Mouse (Mus musculus) G1E-ER4 (cell line): ENCODE results near the gene Trim67. TPM values are rescaled to one million over a fixed set of nuclear protein-coding genes. Genes with fewer than 3 reads are reported as not detected.

Experiments used
- GATA1 ChIP-seq: IDR thresholded peaks from one replicate; pipeline ENCODE4 v1.8.0; 2012; ENCODE audit warnings: low read length, inconsistent platforms
- polyA plus RNA-seq: library from polyadenylated mRNA; stranded (reverse); fragments of >175 nt; gene quantifications from 2 replicates; pipeline ENCODE4 v1.2.3, GENCODE M21; 2012

Trim67 gene
- polyA plus RNA-seq, 1 experiment, result not detected

DNA sequence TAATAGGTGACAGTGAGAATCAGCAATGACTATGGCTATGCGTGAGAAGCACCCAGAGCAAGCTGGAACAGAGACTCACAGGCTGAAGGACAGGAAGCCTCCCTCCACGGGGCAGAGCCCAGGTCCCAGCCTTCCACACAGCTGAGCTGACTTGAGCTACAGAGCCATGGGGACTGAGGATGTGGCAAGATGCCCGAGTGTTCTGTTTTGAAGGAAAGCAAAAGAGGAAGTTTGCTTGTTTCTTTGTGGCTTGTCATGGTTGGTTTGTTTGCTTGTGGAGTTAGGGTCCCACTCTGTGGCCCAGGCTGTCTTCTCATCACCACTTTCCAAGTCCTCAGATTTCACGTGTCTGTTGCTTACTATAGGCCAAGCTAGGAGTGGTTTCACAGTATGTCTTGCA lies 2.2 kb upstream of the Trim67 start:
- TF ChIP-seq GATA1, result no peak

- TF ChIP-seq GATA1, result no peak
These were observed 1.1 kb upstream of the Trim67 start for GRCm38 (mm10) chr8:124791751-124792150.

DNA sequence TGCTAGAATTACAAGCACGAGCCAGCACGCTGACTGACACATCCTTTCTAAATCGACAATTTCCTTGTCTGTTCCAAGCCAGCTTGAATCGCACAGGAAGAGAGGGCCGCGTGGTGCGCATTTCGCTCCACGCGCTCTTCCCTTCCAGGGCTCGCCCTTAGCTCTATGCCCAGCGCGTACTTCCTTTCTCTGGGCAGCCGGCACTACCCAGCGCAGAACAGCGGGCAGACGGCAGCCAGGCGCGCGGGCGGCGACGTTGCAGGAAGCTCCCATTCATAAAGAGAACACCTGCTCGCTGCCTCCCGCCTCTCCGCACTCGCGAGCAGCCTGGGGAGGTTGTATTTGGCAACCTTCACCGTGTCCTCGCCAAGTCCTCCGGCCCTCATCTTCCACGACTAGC lies 706 bp upstream of the Trim67 start:
- no peak for TF ChIP-seq GATA1

DNA sequence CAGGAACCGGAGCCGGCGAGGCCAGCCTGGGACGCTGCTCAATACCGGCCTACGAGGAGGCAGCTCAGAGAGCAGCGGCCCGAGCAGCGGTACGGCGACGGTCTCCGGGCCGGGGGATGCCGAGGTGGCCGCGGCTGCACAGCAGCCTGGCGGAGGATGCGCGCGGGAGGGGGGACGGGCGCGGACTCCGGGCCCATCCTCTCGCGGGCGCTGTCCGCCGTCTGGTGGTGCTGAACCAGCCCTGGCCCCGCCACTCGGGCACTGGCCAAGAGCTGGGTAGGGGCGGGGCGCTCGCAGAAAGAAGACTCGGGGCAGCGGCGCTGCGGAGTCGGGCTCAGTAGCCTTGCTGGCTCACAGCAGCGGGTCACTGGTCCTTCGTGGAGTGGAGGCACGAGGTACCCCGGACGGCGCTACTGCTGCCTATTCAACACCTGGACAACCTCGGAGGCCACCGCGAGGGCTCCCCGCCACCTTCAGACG lies 320 bp downstream of the Trim67 start:
- TF ChIP-seq GATA1, result no peak

GRCm38 (mm10) chr8:124793661-124794485 lies 981 bp downstream of the Trim67 start:
- TF ChIP-seq GATA1, result no peak

- no peak for TF ChIP-seq GATA1
These were observed 1.5 kb downstream of the Trim67 start for GRCm38 (mm10) chr8:124794486-124794780.

- TF ChIP-seq GATA1, result no peak
These were observed 3.0 kb downstream of the Trim67 start for GRCm38 (mm10) chr8:124795781-124796488.

DNA sequence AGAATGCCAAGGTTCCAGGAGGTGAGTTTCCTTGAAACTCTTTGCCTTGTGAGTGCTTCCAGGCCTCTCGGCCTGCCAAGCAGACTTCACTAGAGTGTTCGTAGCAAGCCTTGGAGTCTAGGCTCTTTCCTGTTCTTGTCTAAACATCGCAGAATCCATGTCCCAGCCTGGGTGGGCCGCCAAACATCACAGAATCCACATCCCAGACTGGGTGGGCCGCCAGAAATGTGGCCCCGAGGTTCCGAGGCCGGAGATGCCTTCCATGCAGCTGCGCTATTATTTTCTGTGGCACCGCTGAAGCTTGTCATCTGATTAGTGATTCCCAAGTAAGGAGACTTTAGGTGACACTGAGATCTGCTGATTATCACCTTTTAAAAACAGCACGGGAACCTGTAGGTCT lies 7.7 kb downstream of the Trim67 start:
- no peak for TF ChIP-seq GATA1

DNA sequence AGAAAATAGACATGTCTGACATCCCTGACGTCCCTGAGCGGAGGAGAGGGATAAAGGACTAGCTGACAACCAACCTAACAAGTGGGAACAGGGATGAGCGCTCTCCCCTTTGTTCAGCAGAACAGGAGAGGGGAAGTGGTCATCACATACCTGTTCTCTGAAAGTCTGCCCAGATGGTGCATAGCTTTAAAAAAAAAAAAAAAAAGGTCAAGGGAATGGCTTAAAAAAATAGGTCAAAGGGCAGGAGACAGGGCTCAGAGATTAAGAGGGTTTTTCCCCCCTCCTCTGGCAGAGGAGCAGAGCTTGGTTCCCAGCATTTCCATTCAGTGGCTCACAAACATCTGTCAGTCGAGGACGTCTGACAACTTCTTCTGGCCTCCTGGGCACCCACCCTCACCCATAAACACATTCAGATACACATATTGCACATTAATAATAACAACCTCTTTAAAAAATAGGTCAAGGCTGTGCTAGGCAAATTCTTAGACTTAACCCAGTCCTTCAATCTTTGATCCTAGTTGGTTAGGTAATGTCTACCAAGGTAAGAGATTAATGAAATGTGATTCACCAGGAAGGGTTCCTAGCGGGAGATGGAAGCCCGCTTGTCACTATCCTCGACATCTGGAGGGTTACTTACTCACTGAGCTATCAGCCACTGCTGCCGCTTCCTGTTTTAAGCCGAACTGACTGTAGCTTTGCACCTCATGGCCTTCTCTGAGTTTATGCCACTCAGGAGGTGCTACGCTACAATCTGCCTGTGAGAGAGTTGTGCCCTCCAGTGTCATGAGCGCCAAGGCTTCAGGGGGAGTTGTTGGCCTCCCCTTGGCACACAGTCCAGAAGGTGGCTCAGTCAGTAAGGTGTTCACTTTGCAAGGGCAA lies 11.2 kb downstream of the Trim67 start:
- TF ChIP-seq GATA1, result no peak

GRCm38 (mm10) chr8:124805990-124806389 lies 13.1 kb downstream of the Trim67 start:
- no peak for TF ChIP-seq GATA1

- TF ChIP-seq GATA1, result no peak
These were observed 16.5 kb downstream of the Trim67 start for GRCm38 (mm10) chr8:124809419-124809818.

- no peak for TF ChIP-seq GATA1
These were observed 17.2 kb downstream of the Trim67 start for GRCm38 (mm10) chr8:124810056-124810610.

DNA sequence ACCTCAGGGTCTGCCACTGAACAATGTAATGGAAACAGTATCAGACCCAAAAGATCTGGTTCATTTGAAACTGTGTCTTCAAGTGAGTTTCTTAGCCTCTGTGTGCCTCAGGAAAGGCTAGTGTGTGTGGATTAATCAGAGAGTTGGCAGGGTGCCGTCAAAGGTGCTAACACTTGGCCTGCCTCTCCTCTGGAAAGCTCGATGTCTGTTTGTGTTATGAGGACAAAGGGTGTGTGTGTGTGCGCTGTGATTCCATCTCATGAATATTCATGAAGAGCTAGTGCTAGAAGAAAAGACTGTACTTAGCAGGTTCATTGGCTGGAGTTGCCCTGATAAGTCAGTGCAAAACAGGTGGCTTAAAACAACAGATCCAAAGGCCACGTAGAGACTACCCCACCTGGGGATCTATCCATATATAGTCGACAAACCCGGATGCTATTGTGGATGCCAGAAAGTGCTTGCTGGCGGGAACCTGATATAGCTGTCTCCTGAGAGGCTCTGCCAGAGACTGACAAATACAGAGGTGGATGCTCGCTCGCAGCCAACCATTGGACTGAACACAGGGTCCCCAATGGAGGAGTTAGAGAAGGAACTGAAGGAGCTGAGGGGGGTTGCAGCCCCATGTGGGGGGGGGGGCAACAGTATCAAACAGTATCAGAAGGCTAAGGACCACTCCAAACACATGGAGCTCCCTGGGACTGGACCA lies 17.9 kb downstream of the Trim67 start:
- TF ChIP-seq GATA1, result no peak

GRCm38 (mm10) chr8:124813326-124813725 lies 20.4 kb downstream of the Trim67 start:
- TF ChIP-seq GATA1, result no peak

GRCm38 (mm10) chr8:124815870-124816269 lies 23.0 kb downstream of the Trim67 start:
- TF ChIP-seq GATA1, result no peak
